Mouse (Mus musculus) heart, embryonic 12.5 days (tissue): ENCODE measurements around the gene Tsn. TPM values are rescaled to one million over a fixed set of nuclear protein-coding genes. Genes with fewer than 3 reads are reported as not detected.

Experiments used
- ATAC-seq: fragments of 200-750 bp; cut with Nextera tagmentation; 2 replicates; pipeline ENCODE4 v1.8.0; 2017; ENCODE audit warnings: moderate TSS enrichment, moderate library complexity; ENCODE audit not compliant: insufficient number of reproducible peaks, low FRiP score
- H3K27ac ChIP-seq: fragments of 300-500 bp; sonication (generic); 2 replicates; pipeline ENCODE4 v1.5.1; 2016; ENCODE audit warnings: mild to moderate bottlenecking, moderate library complexity; ENCODE audit not compliant: poor library complexity, severe bottlenecking
- H3K27me3 ChIP-seq: fragments of 300-500 bp; sonication (generic); replicated peaks from 2 replicates; pipeline ENCODE4 v1.6.1; 2016; ENCODE audit warnings: mild to moderate bottlenecking, moderate library complexity
- H3K36me3 ChIP-seq: fragments of 300-500 bp; sonication (generic); 2 replicates; pipeline ENCODE4 v1.6.1; 2016; ENCODE audit warnings: mild to moderate bottlenecking, moderate library complexity
- H3K4me1 ChIP-seq: fragments of 300-500 bp; sonication (generic); replicated peaks from 2 replicates; pipeline ENCODE4 v1.6.1; 2016; ENCODE audit warnings: mild to moderate bottlenecking
- H3K4me2 ChIP-seq: fragments of 300-500 bp; sonication (generic); 2 replicates; pipeline ENCODE4 v1.6.1; 2016; ENCODE audit warnings: mild to moderate bottlenecking, moderate library complexity
- H3K4me3 ChIP-seq: fragments of 300-500 bp; sonication (generic); 2 replicates; pipeline ENCODE4 v1.5.1; 2016; ENCODE audit warnings: mild to moderate bottlenecking
- H3K9ac ChIP-seq: fragments of 300-500 bp; sonication (generic); 2 replicates; pipeline ENCODE4 v1.6.1; 2016; ENCODE audit warnings: mild to moderate bottlenecking, moderate library complexity
- H3K9me3 ChIP-seq: fragments of 300-500 bp; sonication (generic); replicated peaks from 2 replicates; pipeline ENCODE4 v1.6.1; 2016; ENCODE audit warnings: mild to moderate bottlenecking, moderate library complexity
- WGBS: fragments of 180-500 bp; shearing (Covaris S2); methylation state at CpG from one replicate; pipeline ENCODE4 v1.1.7; 2016; 5-methylcytosine and 5-hydroxymethylcytosine counted together
- polyA plus RNA-seq: library from polyadenylated mRNA; unstranded; fragments of >200 nt; fragmentation: Nextera tagmentation; extraction: Ambion mirVana; gene quantifications from 2 replicates; pipeline ENCODE4 v1.2.1, GENCODE M21; 2016

Gene Tsn
- polyA plus RNA-seq, 1 experiment from 2014 or later: 212 TPM

DNA sequence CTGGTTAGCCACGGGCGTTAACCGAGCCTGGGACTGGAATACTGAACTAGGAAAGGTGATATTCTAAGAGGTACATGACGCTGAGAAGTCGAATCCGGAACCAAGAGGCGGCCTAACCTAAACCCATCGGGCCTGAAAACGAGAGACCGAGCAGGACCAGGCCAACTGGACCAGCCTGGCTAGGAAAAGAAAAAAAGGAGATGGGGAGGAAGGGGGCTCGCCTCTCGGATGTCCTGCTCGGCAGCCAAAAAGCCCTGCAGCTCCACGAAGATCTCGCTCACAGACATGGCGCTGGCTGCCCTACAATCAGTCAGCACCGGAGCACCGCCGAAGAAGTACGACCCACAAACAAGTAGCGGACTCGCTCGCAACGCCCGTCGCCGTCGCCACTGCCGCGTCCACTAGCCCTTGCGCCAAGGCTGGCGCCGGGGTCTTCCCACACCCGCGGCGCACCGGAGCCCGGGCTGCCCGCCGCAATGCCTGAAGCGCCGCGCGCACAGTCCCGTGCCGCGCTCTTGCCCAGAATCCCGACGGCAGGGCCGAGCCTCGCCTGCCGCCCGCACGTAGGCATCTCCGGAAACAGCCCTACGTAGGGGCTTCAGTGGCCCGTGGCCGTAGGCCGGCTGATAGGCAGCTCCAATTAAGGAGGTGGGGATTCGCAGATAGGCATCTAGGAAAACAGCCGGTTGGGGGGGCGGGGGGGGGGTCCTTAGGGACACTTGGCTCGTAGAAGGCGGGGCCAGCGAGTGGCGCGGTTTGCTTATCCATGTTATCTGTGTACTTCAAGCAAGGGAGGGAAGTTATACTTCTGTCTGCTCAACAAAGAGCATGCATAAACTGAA, 538 bp downstream of the Tsn start:
- H3K4me3 ChIP-seq: peak overlapping the region; percentile 97

DNA sequence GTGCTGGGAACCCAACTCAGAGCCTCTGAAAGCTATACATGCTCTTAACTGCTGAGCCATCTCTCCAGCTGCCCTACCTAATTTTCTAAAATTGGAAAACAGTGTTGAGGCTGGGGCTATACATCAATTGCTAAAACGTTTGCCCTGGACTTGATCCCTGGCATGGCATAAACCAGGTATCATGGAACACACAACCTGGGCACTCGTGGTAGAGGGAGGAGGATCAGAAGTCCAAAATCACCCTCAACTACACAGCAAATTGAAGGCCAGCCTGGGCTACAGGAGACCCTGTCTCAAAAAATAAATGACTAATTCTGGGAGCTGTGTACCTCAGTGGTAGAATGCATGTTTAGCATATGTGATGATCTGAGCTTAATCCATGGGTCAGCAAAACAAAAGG, 13.8 kb downstream of the Tsn start:
- no peaks in the 10 kb centered on the region for H3K4me1 ChIP-seq
- no peak overlapping the region for H3K27ac ChIP-seq
- no peak overlapping the region for H3K4me2 ChIP-seq
- peaks cover 85% of the 10 kb centered on the region for H3K36me3 ChIP-seq
- no peaks in the 10 kb centered on the region for H3K27me3 ChIP-seq
- 88% methylated on average over 2 of the region's 2 CpGs for WGBS
- H3K4me3 ChIP-seq: no peak overlapping the region
- H3K9me3 ChIP-seq: no peaks in the 10 kb centered on the region
- H3K9ac ChIP-seq: no peak overlapping the region
- no peak for ATAC-seq

More for the DNA sequence above, 538 bp downstream of the Tsn start:
- Histone ChIP-seq H3K4me1 (peaks cover 6% of the 10 kb centered on the region; the same call in 1 of the 2 replicates), H3K36me3 (peaks cover 15% of the 10 kb centered on the region), H3K9me3 (no peaks in the 10 kb centered on the region), H3K4me2 (peak overlapping the region; percentile 76), H3K27me3 (no peaks in the 10 kb centered on the region), H3K27ac (peak overlapping the region; percentile 81), H3K9ac (peak overlapping the region; percentile 84)
- peak; percentile 97 for ATAC-seq
- under 1% methylated on average over 67 of the region's 67 CpGs for WGBS

DNA sequence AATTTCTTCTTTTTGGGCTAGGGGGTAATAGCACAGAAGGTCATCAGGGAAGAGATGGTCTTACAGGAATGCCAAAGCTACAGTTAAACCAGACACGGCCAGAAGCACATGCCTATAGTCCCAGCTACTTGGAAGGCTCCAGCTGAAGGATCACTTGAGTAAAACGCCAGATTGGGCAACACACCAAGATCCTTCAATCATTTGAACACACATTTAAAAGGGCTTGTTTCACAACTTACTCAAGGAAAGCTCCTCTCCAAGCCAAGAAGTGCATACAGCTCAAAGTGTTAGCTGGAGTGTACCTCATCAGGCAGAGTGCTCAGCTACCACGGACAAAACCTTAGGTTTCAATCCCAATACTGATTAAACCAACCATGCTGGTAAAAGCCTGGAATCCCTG, 14.9 kb downstream of the Tsn start:
- no peak overlapping the region for H3K4me3 ChIP-seq
- H3K4me2 ChIP-seq: no peak overlapping the region
- no peak overlapping the region for H3K9ac ChIP-seq
- 76% methylated on average over 3 of the region's 3 CpGs for WGBS
- no peaks in the 10 kb centered on the region for H3K27me3 ChIP-seq
- no peaks in the 10 kb centered on the region for H3K9me3 ChIP-seq
- H3K36me3 ChIP-seq: peaks cover 74% of the 10 kb centered on the region
- no peaks in the 10 kb centered on the region for H3K4me1 ChIP-seq
- ATAC-seq: no peak
- no peak overlapping the region for H3K27ac ChIP-seq

DNA sequence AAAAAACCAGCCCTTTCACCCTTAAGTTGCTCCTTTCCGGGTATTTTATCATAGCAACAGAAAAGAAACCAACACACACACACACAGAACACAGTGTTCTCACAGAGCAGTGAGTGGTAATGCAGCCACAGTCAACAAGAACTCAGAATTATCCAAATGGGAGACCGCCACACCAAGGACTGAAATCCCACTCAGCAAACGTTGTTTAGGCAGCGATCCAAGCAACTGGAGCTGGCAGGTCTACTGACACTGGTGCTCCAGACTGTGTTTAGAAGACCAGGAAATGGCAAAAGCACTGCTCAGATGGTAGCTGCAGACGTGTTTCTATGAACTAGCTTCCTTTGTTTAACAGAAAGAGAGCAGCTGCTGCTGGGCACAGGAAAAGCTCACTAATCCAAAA, 16.7 kb downstream of the Tsn start:
- no peaks in the 10 kb centered on the region for H3K9me3 ChIP-seq
- ATAC-seq: no peak
- H3K36me3 ChIP-seq: peaks cover 57% of the 10 kb centered on the region
- no peak overlapping the region for H3K27ac ChIP-seq
- H3K4me1 ChIP-seq: no peaks in the 10 kb centered on the region
- no peaks in the 10 kb centered on the region for H3K27me3 ChIP-seq
- H3K4me2 ChIP-seq: no peak overlapping the region
- H3K9ac ChIP-seq: no peak overlapping the region
- 80% methylated on average over 5 of the region's 5 CpGs for WGBS
- H3K4me3 ChIP-seq: no peak overlapping the region

DNA sequence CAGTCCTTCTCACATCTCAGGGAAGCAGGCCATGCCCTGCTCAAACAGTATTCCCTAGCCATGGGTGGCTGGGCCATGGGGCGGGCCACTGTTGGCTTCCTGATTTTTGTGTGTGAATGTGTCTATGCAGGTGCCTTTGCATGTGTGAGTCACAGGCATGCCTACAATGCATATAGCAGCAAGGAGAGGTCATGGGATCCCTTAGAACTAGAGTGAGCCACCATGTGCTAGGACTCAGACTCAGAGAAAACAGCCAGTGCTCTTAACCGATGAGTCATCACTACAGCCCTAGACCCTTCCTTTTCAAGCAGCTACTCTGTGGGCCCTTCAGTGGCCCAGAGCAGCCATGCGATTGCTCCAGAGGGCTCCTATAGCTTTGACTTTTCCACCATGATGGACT, 17.3 kb downstream of the Tsn start:
- 89% methylated on average over 3 of the region's 3 CpGs for WGBS
- ATAC-seq: no peak
- H3K4me3 ChIP-seq: no peak overlapping the region
- H3K27ac ChIP-seq: no peak overlapping the region
- no peaks in the 10 kb centered on the region for H3K9me3 ChIP-seq
- no peak overlapping the region for H3K4me2 ChIP-seq
- peaks cover 51% of the 10 kb centered on the region for H3K36me3 ChIP-seq
- no peak overlapping the region for H3K9ac ChIP-seq
- H3K27me3 ChIP-seq: no peaks in the 10 kb centered on the region
- no peaks in the 10 kb centered on the region for H3K4me1 ChIP-seq

DNA sequence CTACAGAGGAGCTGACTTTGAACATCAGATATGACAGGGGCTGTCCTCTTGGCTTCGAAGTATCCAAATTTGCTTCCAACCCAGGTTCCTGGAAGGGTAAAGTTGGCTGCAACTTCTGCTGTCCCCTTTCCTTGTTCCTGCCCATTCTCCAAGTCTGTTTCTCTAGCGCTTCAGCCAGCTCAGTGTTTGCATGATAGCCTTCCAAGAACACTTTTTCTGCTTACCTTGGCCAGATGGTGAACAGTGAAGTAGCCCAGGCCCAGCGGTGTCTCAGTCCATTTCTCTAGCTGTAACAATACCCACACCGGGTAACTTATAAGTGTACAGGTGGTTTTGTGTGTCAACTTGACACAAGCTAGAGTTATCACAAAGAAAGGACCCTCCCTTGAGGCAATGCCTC, 19.2 kb downstream of the Tsn start:
- 92% methylated on average over 4 of the region's 4 CpGs for WGBS
- H3K27me3 ChIP-seq: no peaks in the 10 kb centered on the region
- no peaks in the 10 kb centered on the region for H3K9me3 ChIP-seq
- no peak overlapping the region for H3K27ac ChIP-seq
- H3K9ac ChIP-seq: no peak overlapping the region
- peaks cover 32% of the 10 kb centered on the region for H3K36me3 ChIP-seq
- ATAC-seq: no peak
- H3K4me3 ChIP-seq: no peak overlapping the region
- no peak overlapping the region for H3K4me2 ChIP-seq
- no peaks in the 10 kb centered on the region for H3K4me1 ChIP-seq

DNA sequence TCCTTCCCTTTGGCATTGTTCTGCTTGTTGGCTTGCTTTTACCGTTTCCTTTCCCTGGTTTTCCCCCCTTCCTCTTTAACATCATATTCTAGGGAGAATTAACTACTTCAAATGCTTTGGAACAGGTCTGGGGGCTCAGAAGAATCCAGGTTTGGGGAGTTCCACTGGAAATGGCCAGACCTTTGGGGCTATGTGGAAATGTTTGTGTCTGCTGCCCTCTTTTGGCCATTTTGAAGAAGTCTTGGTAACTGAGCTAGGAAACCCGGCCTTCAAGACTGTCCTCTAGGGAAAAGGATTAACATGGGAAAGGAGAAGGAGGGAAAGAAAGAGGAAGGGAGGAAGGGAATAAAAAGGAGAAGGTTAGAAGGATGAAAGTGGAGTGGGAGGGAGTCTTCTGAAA, 36.4 kb downstream of the Tsn start:
- no peak overlapping the region for H3K4me3 ChIP-seq
- no peaks in the 10 kb centered on the region for H3K4me1 ChIP-seq
- H3K36me3 ChIP-seq: no peaks in the 10 kb centered on the region
- H3K4me2 ChIP-seq: no peak overlapping the region
- 13% methylated on average over 2 of the region's 2 CpGs for WGBS
- no peak overlapping the region for H3K9ac ChIP-seq
- no peak overlapping the region for H3K27ac ChIP-seq
- no peak for ATAC-seq
- no peaks in the 10 kb centered on the region for H3K27me3 ChIP-seq
- H3K9me3 ChIP-seq: no peaks in the 10 kb centered on the region

DNA sequence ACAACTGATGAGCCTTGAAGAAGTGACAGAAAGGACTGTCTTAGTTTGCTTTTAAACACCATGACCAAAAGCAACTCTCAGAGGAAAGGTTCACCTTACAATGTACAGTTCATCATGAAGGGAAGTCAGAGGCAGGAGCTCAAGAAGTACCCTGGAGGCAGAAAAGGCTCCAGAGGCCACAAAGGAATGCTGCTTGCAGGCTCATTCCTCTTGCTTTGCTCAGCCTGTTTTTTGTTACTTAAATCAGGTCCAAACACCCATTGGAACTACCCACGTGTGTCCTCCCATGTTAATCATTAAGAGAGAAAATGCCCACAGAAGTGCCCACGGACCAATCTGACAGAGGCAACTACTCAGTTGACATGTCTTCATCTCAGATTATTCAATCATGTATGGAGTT, 59.6 kb downstream of the Tsn start:
- 54% methylated on average over 2 of the region's 2 CpGs for WGBS

More for the DNA sequence above, 59.6 kb downstream of the Tsn start:
- H3K4me3 ChIP-seq: no peak overlapping the region
- no peak for ATAC-seq
- H3K4me1 ChIP-seq: no peaks in the 10 kb centered on the region
- H3K4me2 ChIP-seq: no peak overlapping the region
- peaks cover 10% of the 10 kb centered on the region; the same call in 1 of the 2 replicates for H3K9me3 ChIP-seq
- H3K27ac ChIP-seq: no peak overlapping the region
- no peaks in the 10 kb centered on the region for H3K36me3 ChIP-seq
- H3K9ac ChIP-seq: no peak overlapping the region
- H3K27me3 ChIP-seq: no peaks in the 10 kb centered on the region

Other genes with a start within 250 kb of the Tsn start
- 0.10 TPM in 1 of 2 replicates, not detected in the other for gene Gm29106, start 135.2 kb downstream of the Tsn start, polyA plus RNA-seq
- 53.0 and 55.1 TPM in 2 replicates for gene Nifk, start 10.1 kb upstream of the Tsn start, polyA plus RNA-seq
- 115 and 127 TPM in 2 replicates for gene Clasp1, start 77.3 kb upstream of the Tsn start, polyA plus RNA-seq